Mouse (Mus musculus) embryonic facial prominence, embryonic 11.5 days (tissue): ENCODE data around the gene Mtnr1b. TPM values are rescaled to one million over a fixed set of nuclear protein-coding genes. Genes with fewer than 3 reads are reported as not detected.

Experiments used
- ATAC-seq: fragments of 200-750 bp; cut with Nextera tagmentation; replicated peaks from 2 replicates; pipeline ENCODE4 v1.8.0; 2017; ENCODE audit warnings: low read depth; ENCODE audit not compliant: insufficient number of reproducible peaks, low FRiP score, low TSS enrichment
- DNase-seq: peaks from one replicate; pipeline ENCODE4 v3.0.0-alpha.2; 2015; ENCODE audit warnings: low spot score
- H3K27ac ChIP-seq: fragments of 300-500 bp; sonication (generic); replicated peaks from 2 replicates; pipeline ENCODE4 v1.5.1; 2014; ENCODE audit warnings: mild to moderate bottlenecking, low read depth, low read length, control low read depth
- H3K27me3 ChIP-seq: fragments of 300-500 bp; sonication (generic); 2 replicates; pipeline ENCODE4 v1.6.1; 2014; ENCODE audit warnings: mild to moderate bottlenecking, low read length, moderate library complexity, mixed read lengths; ENCODE audit not compliant: control insufficient read depth, insufficient read depth
- H3K36me3 ChIP-seq: fragments of 300-500 bp; sonication (generic); replicated peaks from 2 replicates; pipeline ENCODE4 v1.6.1; 2014; ENCODE audit warnings: low read depth, mild to moderate bottlenecking, low read length, moderate library complexity, mixed read lengths; ENCODE audit not compliant: control insufficient read depth, insufficient read depth
- H3K4me1 ChIP-seq: fragments of 300-500 bp; sonication (generic); 2 replicates; pipeline ENCODE4 v1.6.1; 2014; ENCODE audit warnings: low read length, mixed read lengths; ENCODE audit not compliant: control insufficient read depth, insufficient read depth
- H3K4me2 ChIP-seq: fragments of 300-500 bp; sonication (generic); 2 replicates; pipeline ENCODE4 v1.6.1; 2014; ENCODE audit warnings: low read depth, mild to moderate bottlenecking, control low read depth, low read length, moderate library complexity
- H3K4me3 ChIP-seq: fragments of 300-500 bp; sonication (generic); 2 replicates; pipeline ENCODE4 v1.5.1; 2014; ENCODE audit warnings: low read depth, low read length, control low read depth
- H3K9ac ChIP-seq: fragments of 300-500 bp; sonication (generic); replicated peaks from 2 replicates; pipeline ENCODE4 v1.6.1; 2014; ENCODE audit warnings: mild to moderate bottlenecking, control low read depth, low read length
- H3K9me3 ChIP-seq: fragments of 300-500 bp; sonication (generic); replicated peaks from 2 replicates; pipeline ENCODE4 v1.6.1; 2016; ENCODE audit warnings: mild to moderate bottlenecking, low read length, inconsistent platforms, mixed read lengths; ENCODE audit not compliant: control insufficient read depth
- WGBS: fragments of 180-500 bp; shearing (Covaris S2); extraction: QIAGEN DNeasy Blood & Tissue Kit; methylation state at CpG from one replicate; pipeline ENCODE4 v1.1.7; 2014; 5-methylcytosine and 5-hydroxymethylcytosine counted together
- polyA plus RNA-seq: library from polyadenylated mRNA; unstranded; fragments of >200 nt; fragmentation: Nextera tagmentation; extraction: Ambion mirVana; gene quantifications from 2 replicates; pipeline ENCODE4 v1.2.1, GENCODE M21; 2014

Gene Mtnr1b
- polyA plus RNA-seq: not detected in 2 replicates

- Histone ChIP-seq H3K9ac (no peak within 1 kb of the TSS), H3K27ac (no peak within 1 kb of the TSS), H3K9me3 (no peaks in the 10 kb centered on the region), H3K4me2 (no peak within 1 kb of the TSS), H3K4me3 (no peak within 1 kb of the TSS), H3K27me3 (peaks cover 2% of the 10 kb centered on the region; the same call in 1 of the 2 replicates), H3K36me3 (no peaks in the 10 kb centered on the region), H3K4me1 (no peaks in the 10 kb centered on the region)
- no peak for DNase-seq
- WGBS: 58% methylated on average over 19 of the region's 19 CpGs
- no peak for ATAC-seq
Observed at GRCm38 (mm10) chr9:15874506-15875160, at the start of gene Mtnr1b. Gene Mtnr1b, minus strand, starts transcription at chr9:15874556.

GRCm38 (mm10) chr9:15920271-15920670 lies 45.9 kb upstream of the Mtnr1b start:
- no peak overlapping the region for H3K4me2 ChIP-seq
- 77% methylated on average over 4 of the region's 4 CpGs for WGBS
- H3K9ac ChIP-seq: no peak overlapping the region
- H3K27ac ChIP-seq: no peak overlapping the region
- ATAC-seq (no peak), DNase-seq (no peak)
- no peak overlapping the region for H3K4me3 ChIP-seq
- no peaks in the 10 kb centered on the region for H3K36me3 ChIP-seq
- no peaks in the 10 kb centered on the region for H3K9me3 ChIP-seq
- no peaks in the 10 kb centered on the region for H3K4me1 ChIP-seq
- no peaks in the 10 kb centered on the region for H3K27me3 ChIP-seq

GRCm38 (mm10) chr9:15919373-15920005 lies 45.1 kb upstream of the Mtnr1b start:
- Histone ChIP-seq H3K4me2 (no peak overlapping the region), H3K36me3 (no peaks in the 10 kb centered on the region), H3K27ac (no peak overlapping the region), H3K27me3 (no peaks in the 10 kb centered on the region), H3K9ac (no peak overlapping the region), H3K9me3 (no peaks in the 10 kb centered on the region), H3K4me1 (no peaks in the 10 kb centered on the region), H3K4me3 (no peak overlapping the region)
- WGBS: 60% methylated on average over 5 of the region's 5 CpGs
- peak; percentile 15 for DNase-seq
- no peak for ATAC-seq

- H3K27me3 ChIP-seq: no peaks in the 10 kb centered on the region
- no peaks in the 10 kb centered on the region for H3K36me3 ChIP-seq
- no peak overlapping the region for H3K9ac ChIP-seq
- H3K4me1 ChIP-seq: no peaks in the 10 kb centered on the region
- H3K9me3 ChIP-seq: no peaks in the 10 kb centered on the region
- no peak for DNase-seq
- no peak overlapping the region for H3K4me2 ChIP-seq
- H3K27ac ChIP-seq: no peak overlapping the region
- no peak for ATAC-seq
- no peak overlapping the region for H3K4me3 ChIP-seq
Observed at GRCm38 (mm10) chr9:15916600-15916999, 42.2 kb upstream of the Mtnr1b start.

GRCm38 (mm10) chr9:15912735-15913134 lies 38.4 kb upstream of the Mtnr1b start:
- H3K4me3 ChIP-seq: no peak overlapping the region
- 33% methylated on average over 1 of the region's 1 CpGs for WGBS
- no peaks in the 10 kb centered on the region for H3K4me1 ChIP-seq
- H3K9ac ChIP-seq: no peak overlapping the region
- ATAC-seq (no peak), DNase-seq (no peak)
- no peaks in the 10 kb centered on the region for H3K36me3 ChIP-seq
- H3K4me2 ChIP-seq: no peak overlapping the region
- H3K27me3 ChIP-seq: no peaks in the 10 kb centered on the region
- H3K9me3 ChIP-seq: no peaks in the 10 kb centered on the region
- no peak overlapping the region for H3K27ac ChIP-seq

- H3K27me3 ChIP-seq: no peaks in the 10 kb centered on the region
- no peaks in the 10 kb centered on the region for H3K9me3 ChIP-seq
- no peak overlapping the region for H3K9ac ChIP-seq
- no peaks in the 10 kb centered on the region for H3K4me1 ChIP-seq
- no peak overlapping the region for H3K4me2 ChIP-seq
- WGBS: 63% methylated on average over 2 of the region's 2 CpGs
- no peak overlapping the region for H3K27ac ChIP-seq
- H3K36me3 ChIP-seq: no peaks in the 10 kb centered on the region
- H3K4me3 ChIP-seq: no peak overlapping the region
- DNase-seq (no peak), ATAC-seq (no peak)
Observed at GRCm38 (mm10) chr9:15909397-15910113, 35.2 kb upstream of the Mtnr1b start.

- Histone ChIP-seq H3K9ac (no peak overlapping the region), H3K4me2 (no peak overlapping the region), H3K27me3 (no peaks in the 10 kb centered on the region), H3K4me1 (no peaks in the 10 kb centered on the region), H3K9me3 (no peaks in the 10 kb centered on the region), H3K36me3 (no peaks in the 10 kb centered on the region), H3K4me3 (no peak overlapping the region), H3K27ac (no peak overlapping the region)
- 60% methylated on average over 9 of the region's 9 CpGs for WGBS
- ATAC-seq (no peak), DNase-seq (no peak)
Observed at GRCm38 (mm10) chr9:15903948-15904750, 29.8 kb upstream of the Mtnr1b start.
